Mouse (Mus musculus): ENCODE measurements around the gene Serpina3n. TPM values are rescaled to one million over a fixed set of nuclear protein-coding genes. Genes with fewer than 3 reads are reported as not detected.

Gene Serpina3n
- polyA plus RNA-seq, 1 experiment from 2014 or later, result not detected

DNA sequence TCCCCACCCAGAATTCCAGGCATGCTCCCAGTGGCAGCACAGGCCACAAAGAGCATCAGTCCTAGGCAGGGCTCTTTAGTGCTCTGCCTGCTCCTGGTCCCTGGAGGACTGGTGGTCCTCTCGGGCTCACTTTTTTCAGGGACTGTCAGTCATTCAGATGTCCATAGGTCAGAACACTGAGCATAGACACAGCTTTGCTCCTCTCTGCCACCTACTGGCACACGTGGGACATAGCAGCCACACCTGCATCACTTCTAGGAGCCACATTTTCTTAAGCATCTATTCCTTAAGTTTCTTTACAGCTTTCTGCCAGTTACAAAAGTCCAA, 12.6 kb downstream of the Serpina3n start:
- DNase-seq (peak; percentile 38), ATAC-seq (ENCODE audit: insufficient read depth) (peak; percentile 10)
- Histone ChIP-seq H3K9me3 (ENCODE audit: low read depth, low read length) (no peaks in the 10 kb centered on the region), H3K4me3 (ENCODE audit: low read depth, low read length) (no peak overlapping the region), H3K27ac (ENCODE audit: low read depth) (no peak overlapping the region), H3K4me1 (ENCODE audit: insufficient read depth) (no peaks in the 10 kb centered on the region), H3K4me2 (no peak overlapping the region), H3K36me3 (ENCODE audit: insufficient read depth) (no peaks in the 10 kb centered on the region), H3K27me3 (ENCODE audit: insufficient read depth, low read length) (0 out of 2 replicates have a peak, but pooled peaks cover 2% of the 10 kb centered on the region), H3K9ac (no peak overlapping the region)
- WGBS, result 9% methylated on average over 2 of the region's 2 CpGs
- peak; percentile 74 for TF ChIP-seq CTCF (IDR thresholded peaks at IDR 0.05; ENCODE audit: low read depth)

DNA sequence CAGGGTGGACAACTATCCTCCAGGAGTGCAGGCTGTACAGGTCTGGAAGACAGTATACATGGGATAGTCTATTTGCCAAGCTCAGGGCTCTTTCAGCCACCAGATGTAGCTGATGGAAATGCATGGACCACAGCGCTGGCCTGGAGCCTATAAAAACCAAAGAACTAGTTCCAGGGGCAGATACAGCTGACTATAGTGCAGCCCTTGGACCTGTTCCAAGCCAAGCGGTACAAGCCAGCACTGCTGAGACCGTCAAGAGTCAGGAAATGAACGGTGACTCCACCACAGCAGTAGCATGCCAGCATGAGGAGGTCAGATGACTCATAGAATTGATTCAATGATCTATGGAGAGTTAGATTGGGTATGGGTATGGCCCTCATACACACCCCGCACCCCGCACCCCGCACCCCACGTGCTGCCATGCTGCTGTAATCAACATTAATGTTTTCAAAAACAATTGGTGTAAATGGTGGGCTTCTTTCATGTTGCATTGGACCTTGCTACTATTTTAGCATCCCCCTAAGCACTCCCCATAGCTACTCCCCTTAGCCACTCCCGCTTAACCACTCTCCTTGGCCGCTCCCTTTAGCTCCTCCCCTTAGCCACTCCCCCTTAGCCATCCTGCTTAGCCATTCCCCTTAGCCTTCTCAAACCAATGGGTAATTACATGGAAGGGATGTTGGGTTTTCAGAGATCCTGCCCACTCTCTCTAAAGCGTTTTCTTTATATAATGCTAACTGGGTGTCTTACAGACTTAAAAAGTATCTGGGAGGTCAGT, 16.3 kb downstream of the Serpina3n start:
- peak; percentile 70 for DNase-seq
- no peak overlapping the region for H3K9ac ChIP-seq
- WGBS, result 53% methylated on average over 11 of the region's 11 CpGs
- no peak overlapping the region for H3K27ac ChIP-seq (ENCODE audit: low read depth)
- H3K4me1 ChIP-seq (ENCODE audit: insufficient read depth), result no peaks in the 10 kb centered on the region
- H3K9me3 ChIP-seq (ENCODE audit: low read depth, low read length), result no peaks in the 10 kb centered on the region
- H3K27me3 ChIP-seq (ENCODE audit: insufficient read depth, low read length), result 0 out of 2 replicates have a peak, but pooled peaks cover 2% of the 10 kb centered on the region
- no peaks in the 10 kb centered on the region for H3K36me3 ChIP-seq (ENCODE audit: insufficient read depth)
- H3K4me2 ChIP-seq, result no peak overlapping the region
- peak; percentile 40; the same call in 1 of the 2 replicates for ATAC-seq (ENCODE audit: insufficient read depth)
- 0 out of 2 replicates have a peak, but pooled peaks have one; percentile 9 for TF ChIP-seq CTCF (IDR thresholded peaks at IDR 0.05; ENCODE audit: low read depth)
- H3K4me3 ChIP-seq (ENCODE audit: low read depth, low read length), result no peak overlapping the region

DNA sequence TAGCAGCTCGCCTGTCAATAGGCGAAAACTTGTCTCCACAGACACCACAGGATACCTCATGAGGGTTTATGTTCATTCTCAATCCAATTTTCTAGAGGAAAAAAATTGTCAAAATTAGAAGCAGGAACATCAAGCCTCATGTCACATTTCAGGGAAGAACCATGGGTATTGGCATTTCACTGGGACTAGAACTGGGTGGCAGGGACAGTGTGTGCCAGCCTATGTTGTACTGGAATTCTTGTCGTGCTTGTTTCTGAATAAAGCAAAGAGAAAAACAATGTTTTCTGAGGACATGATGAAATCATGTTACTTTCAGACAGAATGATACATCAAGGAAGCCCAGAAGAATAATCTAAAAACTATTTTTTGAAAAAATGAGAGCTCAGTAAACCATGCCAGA, 19.1 kb downstream of the Serpina3n start:
- Histone ChIP-seq H3K27ac (ENCODE audit: low read depth) (no peak overlapping the region), H3K36me3 (ENCODE audit: insufficient read depth) (no peaks in the 10 kb centered on the region), H3K9ac (no peak overlapping the region), H3K27me3 (ENCODE audit: insufficient read depth, low read length) (no peaks in the 10 kb centered on the region), H3K9me3 (ENCODE audit: low read depth, low read length) (no peaks in the 10 kb centered on the region), H3K4me2 (no peak overlapping the region), H3K4me1 (ENCODE audit: insufficient read depth) (no peaks in the 10 kb centered on the region), H3K4me3 (ENCODE audit: low read depth, low read length) (no peak overlapping the region)
- DNase-seq, result no peak
- no peak for ATAC-seq (ENCODE audit: insufficient read depth)
- no peak for TF ChIP-seq CTCF (IDR thresholded peaks at IDR 0.05; ENCODE audit: low read depth)
- 70% methylated on average over 3 of the region's 3 CpGs for WGBS

DNA sequence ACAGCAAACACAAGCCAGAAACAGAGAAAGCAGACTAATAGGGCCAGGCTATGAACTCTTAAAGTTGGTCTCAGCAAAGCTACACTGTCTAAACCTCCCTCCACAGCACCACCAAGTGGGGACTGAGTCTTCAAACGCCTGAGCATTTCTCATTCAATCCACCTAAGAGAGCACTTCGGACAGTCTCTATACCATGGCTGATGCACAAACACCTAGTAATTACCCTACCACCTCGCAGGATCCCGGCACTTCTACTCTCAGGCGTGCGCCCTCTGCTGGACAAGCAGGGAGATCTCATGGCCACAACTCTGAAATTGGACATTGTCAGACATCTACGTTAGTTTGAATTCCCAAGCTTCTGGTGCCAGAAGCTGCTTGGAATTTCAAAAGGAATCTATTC, 20.4 kb downstream of the Serpina3n start:
- H3K4me2 ChIP-seq, result no peak overlapping the region
- peak; percentile 71 for DNase-seq
- peak; percentile 78 for TF ChIP-seq CTCF (IDR thresholded peaks at IDR 0.05; ENCODE audit: low read depth)

DNA sequence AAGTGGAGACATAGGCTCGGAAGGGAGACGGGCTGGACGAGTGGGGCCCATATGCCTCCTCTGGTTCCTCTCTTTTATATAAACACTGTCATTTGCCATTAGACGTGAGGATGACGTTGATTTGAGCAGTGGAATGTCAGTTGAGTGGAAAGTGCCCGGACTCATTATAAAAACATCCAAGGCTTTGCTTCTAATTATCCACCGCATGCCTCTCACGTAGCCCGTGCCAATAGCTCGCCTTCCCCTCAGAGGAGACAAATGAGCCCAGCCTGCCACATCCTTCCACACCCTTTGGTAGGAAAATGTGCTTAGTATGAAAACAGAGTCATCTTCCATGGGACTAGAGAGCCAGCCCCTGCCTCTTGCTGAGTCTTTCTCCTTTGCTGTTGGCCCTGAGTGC, 24.8 kb downstream of the Serpina3n start:
- 34% methylated on average over 10 of the region's 10 CpGs for WGBS
- DNase-seq (peak; percentile 9), ATAC-seq (ENCODE audit: insufficient read depth) (no peak)
- Histone ChIP-seq H3K27ac (ENCODE audit: low read depth) (no peak overlapping the region), H3K9me3 (ENCODE audit: low read depth, low read length) (no peaks in the 10 kb centered on the region), H3K4me2 (no peak overlapping the region), H3K9ac (no peak overlapping the region), H3K27me3 (ENCODE audit: insufficient read depth, low read length) (no peaks in the 10 kb centered on the region), H3K4me3 (ENCODE audit: low read depth, low read length) (no peak overlapping the region), H3K36me3 (ENCODE audit: insufficient read depth) (no peaks in the 10 kb centered on the region), H3K4me1 (ENCODE audit: insufficient read depth) (no peaks in the 10 kb centered on the region)
- TF ChIP-seq CTCF (IDR thresholded peaks at IDR 0.05; ENCODE audit: low read depth), result no peak

More for the DNA sequence above, 20.4 kb downstream of the Serpina3n start:
- Histone ChIP-seq H3K27ac (ENCODE audit: low read depth) (no peak overlapping the region), H3K9ac (no peak overlapping the region), H3K4me3 (ENCODE audit: low read depth, low read length) (no peak overlapping the region), H3K9me3 (ENCODE audit: low read depth, low read length) (no peaks in the 10 kb centered on the region), H3K4me1 (ENCODE audit: insufficient read depth) (no peaks in the 10 kb centered on the region), H3K27me3 (ENCODE audit: insufficient read depth, low read length) (no peaks in the 10 kb centered on the region), H3K36me3 (ENCODE audit: insufficient read depth) (no peaks in the 10 kb centered on the region)
- ATAC-seq (ENCODE audit: insufficient read depth), result peak; percentile 18; the same call in 1 of the 2 replicates
- 6% methylated on average over 7 of the region's 7 CpGs for WGBS

- Histone ChIP-seq H3K9me3 (ENCODE audit: low read depth, low read length) (no peaks in the 10 kb centered on the region), H3K4me3 (ENCODE audit: low read depth, low read length) (no peak overlapping the region), H3K27me3 (ENCODE audit: insufficient read depth, low read length) (no peaks in the 10 kb centered on the region), H3K4me1 (ENCODE audit: insufficient read depth) (no peaks in the 10 kb centered on the region), H3K36me3 (ENCODE audit: insufficient read depth) (no peaks in the 10 kb centered on the region), H3K27ac (ENCODE audit: low read depth) (no peak overlapping the region), H3K4me2 (no peak overlapping the region), H3K9ac (no peak overlapping the region)
- DNase-seq (no peak), ATAC-seq (ENCODE audit: insufficient read depth) (no peak)
- no peak for TF ChIP-seq CTCF (IDR thresholded peaks at IDR 0.05; ENCODE audit: low read depth)
- WGBS, result 56% methylated on average over 7 of the region's 7 CpGs
Measured at GRCm38 (mm10) chr12:104433214-104433613, 26.7 kb downstream of the Serpina3n start.

DNA sequence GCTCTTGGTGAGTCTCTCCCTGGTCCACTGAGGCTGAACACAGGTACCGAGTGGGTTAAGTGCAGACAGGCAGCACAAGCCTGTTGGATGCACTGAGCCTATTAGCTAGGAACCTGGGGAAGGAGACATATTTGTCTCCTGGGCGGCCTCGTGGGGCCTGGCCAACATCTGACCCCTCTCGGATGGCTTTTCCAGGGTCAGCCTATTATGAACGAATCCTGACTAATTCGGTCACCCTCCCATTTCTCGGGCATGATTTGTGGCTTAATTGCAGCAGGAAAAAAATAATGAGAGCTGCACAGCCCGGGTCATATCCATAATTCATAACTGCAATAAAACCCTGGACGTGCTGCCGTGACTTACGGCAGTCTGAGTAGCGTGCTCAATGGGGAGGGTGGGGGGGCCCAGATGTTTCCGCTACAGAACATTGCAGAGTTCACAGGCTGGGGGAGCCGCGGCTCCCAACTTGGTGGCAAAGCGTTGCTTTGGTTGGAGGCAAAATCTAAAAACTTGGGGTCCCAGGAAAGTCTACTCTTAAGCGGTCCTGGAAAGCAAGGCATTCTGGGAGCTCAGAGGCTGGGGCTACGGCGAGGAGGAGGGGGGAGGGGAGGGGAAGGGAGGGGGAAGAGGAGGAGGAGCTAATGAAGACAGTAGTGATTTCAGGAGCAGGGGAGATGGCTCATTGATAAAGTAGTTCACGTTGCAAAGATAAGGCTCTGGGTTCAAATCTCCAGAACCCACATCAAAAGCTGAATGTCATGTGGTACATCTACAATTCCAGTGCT, 27.6 kb downstream of the Serpina3n start:
- no peak for DNase-seq
- no peak overlapping the region for H3K4me2 ChIP-seq

More for the DNA sequence above, 27.6 kb downstream of the Serpina3n start:
- TF ChIP-seq CTCF (IDR thresholded peaks at IDR 0.05; ENCODE audit: low read depth), result no peak
- no peaks in the 10 kb centered on the region for H3K27me3 ChIP-seq (ENCODE audit: insufficient read depth, low read length)
- no peaks in the 10 kb centered on the region for H3K4me1 ChIP-seq (ENCODE audit: insufficient read depth)
- H3K4me3 ChIP-seq (ENCODE audit: low read depth, low read length), result no peak overlapping the region
- ATAC-seq (ENCODE audit: insufficient read depth), result no peak
- H3K9ac ChIP-seq, result no peak overlapping the region
- 68% methylated on average over 20 of the region's 20 CpGs for WGBS
- no peaks in the 10 kb centered on the region for H3K9me3 ChIP-seq (ENCODE audit: low read depth, low read length)
- H3K27ac ChIP-seq (ENCODE audit: low read depth), result no peak overlapping the region
- no peaks in the 10 kb centered on the region for H3K36me3 ChIP-seq (ENCODE audit: insufficient read depth)
